Mouse (Mus musculus): ENCODE measurements around the gene Rap2b.

Gene Rap2b

GRCm38 (mm10) chr3:61361338-61361737, at the start of gene Rap2b:
Rap2b (plus strand) TSS chr3:61361638.
- DNase-seq, result no peak

- DNase-seq, result no peak
Observed at GRCm38 (mm10) chr3:61315002-61315401, 46.4 kb upstream of the Rap2b start.

GRCm38 (mm10) chr3:61320031-61320430, 41.4 kb upstream of the Rap2b start:
- DNase-seq, result no peak

GRCm38 (mm10) chr3:61321632-61322031, 39.8 kb upstream of the Rap2b start:
- no peak for DNase-seq

- no peak for DNase-seq
Observed at GRCm38 (mm10) chr3:61336205-61336604, 25.2 kb upstream of the Rap2b start.

GRCm38 (mm10) chr3:61337230-61337629, 24.2 kb upstream of the Rap2b start:
- no peak for DNase-seq

GRCm38 (mm10) chr3:61340321-61340720, 21.1 kb upstream of the Rap2b start:
- no peak for DNase-seq

- no peak for DNase-seq
Observed at GRCm38 (mm10) chr3:61344031-61344430, 17.4 kb upstream of the Rap2b start.

- no peak for DNase-seq
Observed at GRCm38 (mm10) chr3:61345636-61346035, 15.8 kb upstream of the Rap2b start.

GRCm38 (mm10) chr3:61348036-61348614, 13.3 kb upstream of the Rap2b start:
- no peak for DNase-seq

GRCm38 (mm10) chr3:61349433-61349832, 12.0 kb upstream of the Rap2b start:
- DNase-seq, result no peak

- no peak for DNase-seq
Observed at GRCm38 (mm10) chr3:61355464-61355863, 6.0 kb upstream of the Rap2b start.

GRCm38 (mm10) chr3:61358107-61358506, 3.3 kb upstream of the Rap2b start:
- DNase-seq, result no peak

GRCm38 (mm10) chr3:61358756-61359293, 2.6 kb upstream of the Rap2b start:
- DNase-seq, result no peak

GRCm38 (mm10) chr3:61362821-61363160, 1.4 kb downstream of the Rap2b start:
- DNase-seq, result no peak

- peak; percentile 86 to 90 for DNase-seq
Observed at GRCm38 (mm10) chr3:61363161-61363988, 1.9 kb downstream of the Rap2b start.

GRCm38 (mm10) chr3:61363989-61364660, 2.7 kb downstream of the Rap2b start:
- DNase-seq, result peak; percentile 93 to 94

GRCm38 (mm10) chr3:61364661-61364977, 3.2 kb downstream of the Rap2b start:
- no peak for DNase-seq

- DNase-seq, result peak; percentile 47 to 48
Observed at GRCm38 (mm10) chr3:61364978-61365778, 3.7 kb downstream of the Rap2b start.

- peak in 1 of 2 experiments; percentile 30 for DNase-seq
Observed at GRCm38 (mm10) chr3:61365779-61366373, 4.4 kb downstream of the Rap2b start, which contains the start of gene B430305J03Rik. B430305J03Rik (minus strand) TSS chr3:61365951.

GRCm38 (mm10) chr3:61368446-61368845, 7.0 kb downstream of the Rap2b start:
- peak in 1 of 2 experiments; percentile 8 for DNase-seq

GRCm38 (mm10) chr3:61376001-61376400, 14.6 kb downstream of the Rap2b start:
- no peak for DNase-seq
